Mouse (Mus musculus) natural killer cell, adult 2 months (primary cell): ENCODE measurements around the gene Aurka.

Experiments used
- DNase-seq, 2 experiments: peaks; one replicate each; pipeline ENCODE4 v3.0.0; 2022; ENCODE audit warnings: low spot score in 2 of 2

The Aurka gene

DNA sequence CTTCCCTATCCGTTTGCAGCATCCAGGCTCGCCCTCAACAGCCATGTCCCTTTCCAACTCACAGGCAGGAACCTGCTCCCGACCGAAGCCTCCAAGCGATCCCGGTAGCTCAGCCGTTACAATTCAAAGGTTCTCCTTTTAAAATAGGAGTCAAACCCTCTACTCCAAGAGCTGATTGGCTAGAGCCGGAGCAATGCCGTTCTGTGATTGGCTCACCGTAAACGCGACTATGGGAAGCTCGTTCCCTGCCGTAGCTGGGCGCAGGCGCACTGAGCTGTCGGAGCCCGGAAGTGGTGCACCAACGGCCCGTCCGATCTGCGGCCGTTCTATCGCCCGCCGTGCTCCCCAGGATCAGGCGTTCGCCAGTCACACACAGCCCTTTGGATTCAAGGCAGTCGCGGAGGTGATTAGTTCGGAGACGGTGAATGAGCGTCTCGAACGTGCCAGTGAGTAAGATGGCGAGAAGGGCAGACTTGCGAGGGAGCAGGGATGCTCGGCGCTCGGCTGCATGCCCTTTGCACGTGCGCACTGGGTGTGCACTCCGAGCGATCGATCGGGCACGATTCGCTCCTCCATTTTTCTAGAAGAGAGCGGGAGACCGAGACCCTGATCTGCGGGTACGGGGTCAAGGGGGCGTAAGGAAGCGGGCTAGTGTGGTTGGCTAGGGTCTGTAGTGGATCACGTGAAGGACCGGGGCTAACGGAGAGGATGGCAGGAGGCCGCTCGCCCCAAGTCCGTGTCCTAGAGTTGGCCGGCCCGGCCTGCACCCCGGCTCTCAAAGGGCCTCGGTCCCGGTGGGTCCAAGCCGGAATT, at the start of gene Aurka, which contains the start of gene Cstf1:
Gene Aurka, minus strand, starts transcription at position 125 of the 813 bp plus-strand sequence.
Gene Cstf1, plus strand, starts transcription at position 271 of the 813 bp plus-strand sequence.
- peak; percentile 93 for DNase-seq

DNA sequence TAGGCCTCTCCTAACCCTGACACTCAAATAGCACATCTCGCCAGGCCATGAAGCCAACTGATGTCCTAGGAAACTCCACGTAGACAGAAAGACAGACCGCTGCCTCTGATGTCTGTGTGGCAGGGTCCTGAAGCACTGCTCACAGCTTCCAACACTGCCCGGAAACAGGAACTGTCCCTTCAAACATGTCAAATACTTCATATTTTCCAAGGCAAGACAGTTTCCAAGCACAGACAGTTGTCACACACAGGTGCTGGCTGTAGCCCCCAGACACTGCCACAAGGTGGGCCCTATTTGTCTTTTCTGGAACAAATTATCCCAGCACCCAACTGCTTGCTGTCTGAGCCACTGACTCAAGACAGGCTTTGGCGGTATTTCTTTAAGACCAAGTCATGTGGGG, 47.9 kb upstream of the Aurka start:
- no peak for DNase-seq

DNA sequence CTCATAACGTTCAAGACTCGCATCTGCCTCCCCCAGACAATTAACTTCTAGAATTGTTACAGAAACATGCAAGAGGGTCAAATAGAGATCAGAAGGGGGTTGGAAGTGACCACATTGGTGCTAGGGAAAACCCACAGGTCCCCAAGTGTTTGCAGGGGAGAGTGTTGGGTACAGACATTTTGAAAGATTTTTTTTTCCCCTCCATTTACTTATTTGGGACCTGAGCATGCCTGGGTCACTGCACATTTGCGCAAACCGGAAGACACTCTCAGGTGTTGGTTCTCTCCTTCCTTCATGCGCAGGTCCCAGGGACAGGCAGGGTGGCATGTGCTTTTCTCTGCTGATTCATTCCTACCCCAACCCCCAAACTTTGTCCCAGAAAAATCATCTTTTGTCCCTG, 46.5 kb upstream of the Aurka start:
- no peak for DNase-seq

DNA sequence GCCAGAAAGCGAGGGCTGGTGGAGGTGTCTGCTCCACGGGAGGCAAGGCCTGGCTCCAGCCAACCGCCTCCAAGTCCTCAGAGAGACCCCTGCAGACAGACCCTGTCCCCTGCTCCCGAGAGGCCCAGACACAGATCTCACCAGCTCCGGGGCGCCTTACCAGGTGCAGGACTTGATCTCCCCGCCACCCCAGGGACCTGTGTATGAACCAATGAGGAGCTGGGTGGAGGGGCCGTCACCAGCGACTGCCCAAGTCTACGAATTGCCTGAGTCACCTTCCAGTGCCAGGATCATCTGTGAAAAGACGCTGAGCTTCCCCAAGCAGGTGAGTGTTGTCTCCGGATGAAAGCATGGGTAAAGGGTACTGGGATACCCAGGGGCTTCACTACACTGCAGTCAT, 45.9 kb upstream of the Aurka start:
- no peak for DNase-seq

DNA sequence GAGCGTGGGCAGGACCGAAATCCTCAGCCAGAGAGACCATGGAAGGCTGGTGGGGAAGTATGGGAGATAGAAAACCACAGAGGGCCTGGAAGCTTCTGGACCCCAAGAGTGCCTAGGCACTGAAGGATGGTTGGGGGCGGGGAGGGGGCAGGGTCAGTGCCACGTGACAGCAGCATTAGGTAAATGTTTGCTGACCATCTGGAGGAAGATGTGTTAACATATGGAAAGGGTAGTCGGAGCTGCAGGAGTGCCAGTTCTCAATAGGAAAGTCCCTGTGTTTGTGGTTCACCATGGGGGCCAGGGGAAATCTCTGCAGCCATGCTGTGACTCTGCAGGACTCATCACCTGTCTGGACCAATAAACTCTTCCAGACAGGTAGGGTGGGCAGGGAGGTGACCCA, 43.6 kb upstream of the Aurka start:
- no peak for DNase-seq

DNA sequence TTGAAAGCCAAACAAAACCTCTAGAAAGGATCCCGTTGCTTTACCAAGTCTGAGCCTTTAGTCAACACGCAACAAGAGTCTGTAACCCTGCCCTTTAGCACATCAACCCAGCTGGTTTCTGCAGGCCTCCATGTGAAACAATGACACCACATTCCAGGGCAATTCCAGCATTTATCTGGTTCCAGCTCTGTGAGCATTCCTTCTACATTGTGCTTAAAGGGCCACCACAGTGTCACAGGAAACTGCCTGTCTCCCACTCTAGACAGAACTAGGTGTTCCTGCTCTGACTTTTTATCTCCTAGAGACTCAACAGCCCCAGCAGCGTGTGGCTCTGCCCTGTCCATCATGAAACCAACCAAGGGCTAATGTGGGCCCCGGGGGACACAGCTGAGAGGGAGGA, 42.9 kb upstream of the Aurka start:
- DNase-seq: no peak

DNA sequence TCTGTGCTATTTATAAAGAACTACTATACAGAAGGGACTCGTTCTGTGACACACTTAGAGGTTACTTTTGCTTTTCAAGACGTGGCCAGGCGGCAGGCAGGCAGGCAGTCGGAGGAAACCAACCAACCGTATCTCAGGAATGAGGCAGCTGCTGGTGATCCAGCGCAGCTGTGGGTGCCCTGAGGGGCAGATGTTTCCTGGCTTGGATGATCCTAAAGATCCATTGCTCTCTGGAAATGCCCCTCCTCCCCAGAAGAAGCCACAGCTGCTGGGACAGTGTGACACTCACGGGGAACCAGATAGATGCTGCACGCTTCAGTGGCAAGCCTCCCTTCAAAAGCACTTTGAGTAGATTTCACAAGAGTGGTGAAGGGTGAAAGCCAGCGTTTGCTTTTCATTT, 42.1 kb upstream of the Aurka start:
- DNase-seq: no peak

DNA sequence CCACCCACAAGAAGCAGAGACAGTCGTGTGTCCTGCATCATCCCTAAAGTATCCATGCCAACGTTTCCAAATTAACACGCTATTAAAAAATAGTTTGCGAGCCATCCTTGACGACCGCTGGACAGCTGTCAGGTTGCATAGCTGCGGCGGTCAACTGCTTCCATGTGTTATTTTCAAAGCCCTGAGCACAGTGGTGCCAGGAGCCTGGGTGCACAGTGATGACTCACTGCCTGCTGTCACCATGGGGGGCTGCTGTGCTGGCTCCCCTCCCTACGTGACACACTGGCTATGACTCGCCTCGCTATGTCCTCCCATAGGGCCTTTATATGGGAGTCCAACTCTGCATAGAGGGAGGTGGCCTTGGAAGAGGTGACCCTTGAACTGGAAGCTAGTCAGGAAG, 40.8 kb upstream of the Aurka start:
- no peak for DNase-seq

DNA sequence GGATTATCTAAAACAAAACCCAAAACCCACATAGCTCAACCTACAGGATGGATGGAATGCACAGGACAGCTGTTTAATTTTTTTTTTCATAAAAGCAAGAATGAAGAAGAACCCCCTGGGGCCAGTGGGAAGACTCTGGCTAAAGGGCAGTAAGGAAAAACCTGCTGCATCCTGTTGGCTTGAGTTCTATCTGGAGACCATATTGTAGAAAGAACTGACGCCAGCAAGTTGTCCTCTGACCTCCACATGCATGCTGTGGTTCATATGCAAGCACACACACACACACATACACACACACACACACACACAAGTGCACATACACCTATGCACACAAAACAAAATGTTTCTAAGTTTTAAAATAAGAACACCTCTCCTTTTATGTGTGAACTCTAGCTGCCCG, 40.4 kb upstream of the Aurka start:
- no peak for DNase-seq

DNA sequence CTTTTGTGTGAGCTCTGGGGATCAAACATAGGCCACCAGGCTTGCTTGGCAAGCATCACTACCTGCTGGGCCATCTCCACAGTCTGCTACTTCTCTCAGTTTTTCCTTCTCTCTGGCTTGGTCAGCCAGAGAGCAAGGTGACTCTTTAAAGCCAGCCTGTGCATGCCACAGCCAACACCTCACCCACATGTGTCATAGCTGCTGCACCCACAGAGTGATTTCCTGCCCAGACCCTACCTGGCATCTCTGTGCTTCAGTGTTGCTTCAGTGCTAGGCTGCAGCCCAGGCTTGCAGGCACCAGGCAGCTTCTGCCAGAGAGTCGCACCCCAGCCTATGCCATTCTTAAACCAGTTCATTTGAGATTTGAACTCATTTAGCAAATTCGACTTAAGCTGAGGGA, 37.2 kb upstream of the Aurka start:
- peak; percentile 49 to 63 for DNase-seq

DNA sequence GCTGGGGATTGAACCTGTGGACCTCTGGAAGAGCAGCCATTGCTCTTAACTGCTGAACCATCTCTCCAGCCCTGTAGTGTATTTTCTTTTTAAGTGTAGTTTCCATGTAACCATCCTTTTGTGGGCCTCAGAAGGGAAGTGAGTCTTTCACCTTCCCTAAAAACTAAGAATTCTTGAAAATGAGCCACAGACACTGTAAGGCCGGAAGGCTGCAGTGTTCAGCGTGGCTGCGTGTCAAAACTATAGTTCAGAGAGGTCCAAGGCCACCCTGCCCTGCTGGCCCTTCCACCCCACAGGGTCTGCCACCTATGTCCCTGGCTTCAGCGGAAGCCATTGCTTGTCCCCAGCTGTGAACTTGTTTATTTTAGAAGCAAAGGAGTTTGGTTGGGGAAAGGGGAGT, 35.8 kb upstream of the Aurka start:
- DNase-seq: no peak

DNA sequence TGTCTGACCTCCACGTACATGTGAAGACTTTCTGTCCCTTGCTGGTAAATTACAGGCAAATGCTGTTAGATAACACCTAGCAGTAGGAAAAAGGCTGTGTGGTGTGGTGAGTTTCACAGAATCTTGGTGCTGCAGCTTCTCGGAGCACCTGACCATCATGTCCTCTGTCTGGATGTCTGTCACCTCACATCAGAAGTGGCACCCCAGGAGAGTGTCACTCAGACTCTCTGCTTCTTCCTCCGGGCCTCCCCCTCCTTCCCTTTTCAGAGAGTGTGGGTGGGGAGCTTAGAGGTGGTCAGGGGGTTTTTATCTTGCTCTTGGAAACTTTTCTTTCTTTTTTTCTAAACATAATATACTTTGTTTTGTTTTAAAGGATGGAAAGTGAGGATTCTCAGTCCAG, 34.7 kb upstream of the Aurka start:
- DNase-seq: peak; percentile 34 to 54

DNA sequence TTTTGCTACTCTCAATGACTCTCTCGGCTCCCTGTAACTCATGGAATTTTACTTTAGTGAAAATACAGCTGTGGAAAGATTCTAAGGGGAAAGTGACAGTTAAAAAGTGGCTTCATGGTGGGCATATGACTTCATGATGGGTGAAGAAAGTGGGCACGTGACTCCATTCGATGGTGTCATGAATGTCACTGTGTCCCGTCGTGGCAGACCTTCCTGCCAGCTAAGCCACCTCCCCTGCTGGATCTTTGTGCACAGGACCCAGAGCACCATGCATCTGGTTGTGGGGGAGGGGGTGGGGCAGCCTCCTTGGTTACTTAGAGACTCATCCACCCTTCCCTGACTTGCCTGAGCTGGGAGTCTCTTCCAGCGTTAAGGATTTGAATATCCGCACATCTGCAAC, 33.9 kb upstream of the Aurka start:
- DNase-seq: no peak

DNA sequence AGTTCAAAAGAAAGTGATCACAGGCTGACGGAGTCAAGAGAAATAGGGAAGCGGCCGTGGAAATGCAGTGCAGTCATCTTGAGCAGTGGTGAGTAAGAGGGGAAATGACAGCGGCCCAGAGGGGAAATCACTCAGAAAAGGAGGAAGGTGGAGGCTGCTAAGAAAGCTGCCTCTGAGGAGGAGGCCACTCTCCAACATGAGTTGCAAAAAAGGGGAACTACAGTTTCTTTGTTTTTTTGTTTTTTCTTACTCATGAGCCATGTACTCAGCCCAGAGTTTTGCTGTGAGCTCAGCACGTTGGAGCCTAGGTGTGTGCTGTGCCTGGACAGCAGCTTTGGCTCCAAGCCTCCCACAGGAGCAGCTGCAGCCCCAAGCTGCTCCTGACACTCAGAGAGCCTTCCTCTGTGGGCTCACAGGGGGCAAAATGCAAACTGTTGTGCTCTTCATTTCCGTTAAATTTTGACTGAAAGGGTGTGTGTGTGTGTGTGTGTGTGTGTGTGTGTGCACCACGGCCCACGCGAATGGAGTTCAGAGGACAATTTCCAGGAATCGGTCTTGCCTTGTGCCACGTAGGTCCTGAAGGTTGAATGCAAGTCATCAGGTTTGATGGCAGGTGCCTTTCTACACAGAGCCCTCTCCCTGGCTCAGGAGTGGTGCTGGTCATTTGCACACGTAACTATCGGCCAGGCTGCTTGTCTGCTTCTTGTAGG, 30.9 kb upstream of the Aurka start:
- DNase-seq: peak; percentile 34 to 77

DNA sequence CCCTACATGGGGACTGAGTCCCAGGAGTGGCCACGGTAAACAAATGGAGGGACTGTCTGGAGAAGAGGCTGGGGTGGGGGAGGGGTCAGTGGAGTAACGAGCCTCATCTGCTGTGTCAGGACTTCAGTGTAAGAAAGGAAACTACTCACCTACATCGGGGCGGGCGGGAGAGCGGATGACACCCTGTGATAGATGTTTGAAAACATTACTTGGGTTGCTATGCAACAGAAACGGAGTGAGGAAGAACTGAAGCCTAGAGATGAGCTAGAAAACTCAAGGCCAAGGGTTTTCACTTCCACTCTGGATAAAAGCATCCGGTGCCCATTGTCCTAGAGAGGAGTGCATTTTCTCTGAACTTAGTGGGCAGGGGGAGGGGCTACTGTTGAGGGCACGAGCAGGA, 29.6 kb upstream of the Aurka start:
- peak; percentile 28 to 61 for DNase-seq

DNA sequence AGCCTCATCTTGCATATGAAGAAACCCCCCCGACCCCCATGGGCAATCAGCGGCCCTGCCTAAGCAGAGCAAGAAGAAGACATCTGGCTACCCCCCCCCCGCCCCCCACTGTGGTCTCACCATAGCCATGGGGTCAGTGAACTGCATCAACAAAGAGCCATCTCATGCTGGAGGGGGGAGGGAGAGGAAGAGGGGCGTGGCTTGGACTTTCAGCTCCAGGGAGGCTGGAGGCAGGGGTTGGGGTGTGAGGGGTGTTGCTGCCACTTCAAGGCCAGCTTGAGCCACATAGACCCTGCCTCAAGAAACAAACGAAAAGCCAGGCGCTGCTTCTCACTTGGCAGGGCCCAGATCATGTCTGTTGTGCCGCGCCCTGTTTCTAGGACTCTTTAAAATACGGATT, 25.6 kb upstream of the Aurka start:
- DNase-seq: no peak

DNA sequence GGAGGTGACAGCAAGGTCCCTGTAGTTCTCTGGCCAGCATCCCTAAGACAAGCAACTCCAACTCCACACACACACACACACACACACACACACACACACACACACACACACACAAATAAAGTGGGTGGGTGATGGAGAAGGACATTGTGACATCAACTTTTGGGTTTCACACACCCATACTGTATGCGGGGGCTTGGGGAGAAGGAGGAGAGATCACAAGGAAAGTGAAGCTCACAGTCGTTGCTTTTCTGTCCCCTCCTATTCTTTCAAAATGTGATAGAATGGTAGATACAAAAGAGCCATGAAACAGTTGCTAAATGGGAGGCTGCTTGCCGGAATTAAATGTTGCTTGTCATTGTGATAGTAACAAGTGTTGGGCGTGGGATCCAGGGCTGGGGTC, 24.3 kb upstream of the Aurka start:
- DNase-seq: no peak

DNA sequence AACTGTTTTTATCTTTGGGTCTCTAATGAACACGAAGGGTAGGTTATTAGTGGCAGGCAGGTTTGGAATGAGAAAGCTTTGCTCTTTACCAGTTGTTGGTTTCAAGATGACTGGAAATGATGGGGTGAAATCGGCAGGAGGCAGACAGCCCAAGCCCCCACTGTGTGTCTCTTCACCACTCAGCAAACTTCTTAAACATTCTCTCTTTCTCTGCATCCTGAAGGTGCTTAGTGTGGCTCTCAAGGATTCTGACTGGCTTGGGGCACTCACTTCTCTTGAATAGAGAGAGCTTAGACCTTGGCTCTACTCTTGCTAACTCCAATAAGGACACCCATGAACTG, 23.7 kb upstream of the Aurka start:
- no peak for DNase-seq

DNA sequence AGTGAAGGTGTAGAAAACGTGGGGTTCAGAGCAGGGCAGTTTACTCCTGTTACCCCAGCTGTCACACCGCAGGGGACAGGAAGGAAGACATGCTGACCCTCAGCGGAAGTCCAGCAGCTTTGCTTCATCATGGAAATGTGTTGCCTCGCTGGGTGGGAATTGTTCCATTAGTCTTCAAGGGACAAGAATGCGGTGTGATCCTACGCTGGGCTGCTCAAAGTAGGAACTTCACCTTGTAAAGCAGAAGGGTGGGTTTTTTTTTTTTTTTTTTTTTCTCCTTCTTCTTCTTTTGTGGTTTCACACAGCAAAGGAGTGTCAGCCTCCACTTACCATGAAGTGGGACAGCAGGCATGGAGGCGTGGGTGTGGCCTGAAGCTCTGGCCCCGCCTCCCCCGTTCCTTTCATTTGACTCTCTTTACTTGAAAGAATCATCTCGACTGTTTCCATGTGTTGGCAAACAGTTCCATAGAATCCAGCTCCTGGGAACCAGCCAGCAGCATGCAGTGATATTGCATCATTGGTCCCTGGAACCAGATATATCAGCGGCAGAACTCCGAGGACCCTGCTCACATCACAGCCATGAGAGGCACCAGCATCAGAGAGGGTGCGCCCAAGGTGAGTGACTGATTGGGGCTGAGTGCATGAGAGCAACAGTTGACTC, 23.2 kb upstream of the Aurka start, which contains the start of gene Cass4:
Gene Cass4, plus strand, starts transcription at position 404 of the 661 bp plus-strand sequence.
- DNase-seq: peak; percentile 30 to 65

DNA sequence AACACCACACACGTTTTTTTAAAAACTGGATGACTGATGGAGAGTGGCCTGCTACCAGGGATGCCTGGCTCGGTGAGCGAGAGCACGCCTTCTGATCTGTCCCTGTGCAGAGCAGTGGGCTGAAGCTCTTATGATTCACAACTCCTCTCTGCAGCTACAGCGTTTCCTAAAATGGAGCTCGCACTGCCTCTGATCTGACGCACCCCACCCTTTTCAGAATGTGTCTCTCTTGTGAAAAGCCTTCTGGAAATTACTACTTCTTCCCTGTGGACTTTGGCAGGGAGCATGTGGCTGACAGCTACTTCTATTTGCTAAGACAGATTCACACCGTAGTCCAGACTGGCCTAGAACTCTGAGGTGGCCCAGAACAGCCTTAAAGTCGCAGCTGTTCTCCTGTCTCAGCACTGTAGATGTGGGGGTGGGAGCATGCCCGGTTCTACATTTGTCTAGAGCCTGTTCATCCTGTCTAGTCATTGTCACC, 21.7 kb upstream of the Aurka start:
- DNase-seq: no peak

DNA sequence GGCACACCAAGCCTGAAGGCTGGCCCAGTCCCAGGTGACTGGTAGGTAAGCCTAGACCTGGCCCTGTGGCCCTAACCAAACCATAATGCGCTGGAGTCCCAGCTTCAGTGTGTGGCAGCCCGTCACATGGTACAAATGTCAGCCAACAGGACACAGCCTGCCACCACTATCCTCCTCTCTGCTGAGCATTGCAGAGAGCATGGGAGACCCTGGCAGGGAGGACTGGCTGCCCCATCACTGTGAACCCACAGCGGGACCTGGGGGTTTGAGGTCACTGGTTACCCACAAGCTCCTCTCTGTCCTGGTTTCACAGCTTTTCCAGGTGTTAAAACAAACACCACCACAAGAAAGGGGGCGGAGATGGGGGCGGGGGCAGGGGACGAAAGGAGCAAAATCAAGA, 20.0 kb upstream of the Aurka start:
- DNase-seq: peak; percentile 29 to 41

DNA sequence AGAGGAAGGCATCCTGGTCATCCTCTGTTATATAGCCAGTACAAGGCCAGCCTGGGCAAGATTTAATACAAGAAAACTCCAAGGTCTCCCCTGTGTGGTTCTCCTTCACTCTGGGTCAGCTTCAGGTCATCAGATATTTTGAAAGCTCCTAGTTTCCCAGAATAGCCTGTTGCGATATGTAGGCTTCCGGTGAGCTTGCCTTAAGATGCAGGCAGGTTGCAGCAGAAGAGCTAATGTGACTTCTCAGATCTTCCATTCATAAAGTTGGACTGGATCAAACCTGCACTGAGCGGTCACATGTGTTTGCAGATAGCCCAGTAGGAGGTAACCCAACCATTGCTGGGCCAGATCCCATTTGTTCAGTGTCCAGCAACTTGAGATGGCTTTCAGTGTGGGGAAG, 14.4 kb upstream of the Aurka start:
- DNase-seq: no peak

DNA sequence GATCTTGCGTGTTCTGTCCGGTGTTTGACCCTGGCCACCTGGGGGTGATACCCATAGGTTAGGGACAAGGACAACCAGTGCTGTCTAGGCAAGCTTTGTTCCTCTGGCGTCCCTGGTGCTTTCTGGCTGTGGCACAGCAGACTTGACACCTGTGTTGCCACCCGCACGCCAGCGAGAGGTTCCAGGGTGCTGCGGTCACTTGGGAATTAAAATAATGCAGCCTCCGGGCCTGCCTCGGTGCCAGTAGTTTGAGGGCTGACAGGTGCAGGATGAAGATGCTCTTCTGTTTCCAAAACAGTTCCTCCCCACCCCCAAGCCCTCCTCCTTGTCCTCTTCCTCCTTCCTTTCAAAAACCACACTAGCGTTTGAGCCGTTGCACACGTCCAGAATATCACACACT, 11.6 kb upstream of the Aurka start:
- DNase-seq: no peak
